Mouse (Mus musculus): ENCODE results near the gene Neb. TPM values are rescaled to one million over a fixed set of nuclear protein-coding genes. Genes with fewer than 3 reads are reported as not detected.

The Neb gene
- polyA plus RNA-seq, 1 experiment: 0.14 TPM

DNA sequence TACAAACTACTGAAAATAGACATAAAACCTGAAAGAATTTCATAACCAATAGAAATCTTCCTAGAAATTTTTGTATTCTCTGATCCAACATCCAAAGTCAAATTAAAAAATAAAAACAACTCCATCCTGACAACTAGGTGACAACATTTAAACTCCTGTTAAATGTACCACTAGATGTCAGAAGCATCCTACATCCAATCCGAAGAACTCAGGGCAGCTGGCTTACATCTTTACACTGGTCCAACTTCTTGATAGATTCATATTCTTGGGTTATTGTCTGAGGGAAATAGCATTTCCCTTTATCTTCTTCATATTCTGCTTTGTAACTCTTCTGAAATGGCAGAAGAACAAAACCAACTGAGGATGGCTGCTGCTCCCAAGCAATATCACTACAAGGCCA is 74.9 kb downstream of the Neb start:
- H3K27me3 ChIP-seq (ENCODE audit: control insufficient read depth, insufficient read depth, insufficient read length): no peaks in the 10 kb centered on the region
- no peak for TF ChIP-seq CTCF (IDR thresholded peaks at IDR 0.05; ENCODE audit: control insufficient read depth, insufficient read depth, insufficient read length)
- no peak for TF ChIP-seq FOSL1 (IDR thresholded peaks at IDR 0.05; ENCODE audit: insufficient read depth, low read length, poor library complexity, severe bottlenecking)
- no peak for TF ChIP-seq CEBPB (IDR thresholded peaks at IDR 0.05; ENCODE audit: low read depth)
- no peak for TF ChIP-seq MYOG (IDR thresholded peaks at IDR 0.05; ENCODE audit: control insufficient read depth, extremely low read depth, insufficient read length)
- TF ChIP-seq MYOD1 (IDR thresholded peaks at IDR 0.05; ENCODE audit: control insufficient read depth, insufficient read length, low read depth): no peak
- no peak for TF ChIP-seq USF1 (IDR thresholded peaks at IDR 0.05; ENCODE audit: low read depth)
- TF ChIP-seq MAX (IDR thresholded peaks at IDR 0.05): no peak
- H3ac ChIP-seq (ENCODE audit: control insufficient read depth, insufficient read length, low read depth): no peak overlapping the region
- no peaks in the 10 kb centered on the region for H3K79me2 ChIP-seq (ENCODE audit: control insufficient read depth, insufficient read depth)
- no peaks in the 10 kb centered on the region for H3K36me3 ChIP-seq (ENCODE audit: control insufficient read depth, insufficient read depth)
- H3K79me3 ChIP-seq (ENCODE audit: low read depth): no peaks in the 10 kb centered on the region
- H3K4me3 ChIP-seq (ENCODE audit: insufficient read depth, poor library complexity, severe bottlenecking): no peak overlapping the region

DNA sequence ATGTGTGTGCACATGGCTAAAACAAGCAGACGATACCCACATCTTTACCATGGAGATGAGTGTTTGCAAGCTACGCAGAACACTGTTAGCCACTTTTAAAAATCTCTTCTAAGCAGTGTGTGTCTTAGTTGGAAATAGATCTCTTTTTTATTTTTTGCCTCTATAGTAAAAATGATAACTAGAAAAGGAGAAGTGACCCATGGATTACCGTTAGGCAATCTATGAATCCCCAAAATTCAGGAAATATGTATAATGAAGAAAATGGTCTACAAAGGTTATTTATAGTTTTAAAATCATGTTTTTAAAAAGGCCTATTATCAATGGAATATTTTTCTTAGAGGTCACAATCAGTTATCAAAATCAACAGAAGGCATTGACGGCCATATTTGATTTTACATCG is 80.3 kb downstream of the Neb start:
- H3K36me3 ChIP-seq (ENCODE audit: control insufficient read depth, insufficient read depth): no peaks in the 10 kb centered on the region
- H3K79me2 ChIP-seq (ENCODE audit: control insufficient read depth, insufficient read depth): no peaks in the 10 kb centered on the region
- TF ChIP-seq CEBPB (IDR thresholded peaks at IDR 0.05; ENCODE audit: low read depth) (no peak), CTCF (IDR thresholded peaks at IDR 0.05; ENCODE audit: control insufficient read depth, insufficient read depth, insufficient read length) (no peak), USF1 (IDR thresholded peaks at IDR 0.05; ENCODE audit: low read depth) (no peak), MYOD1 (IDR thresholded peaks at IDR 0.05; ENCODE audit: control insufficient read depth, insufficient read length, low read depth) (no peak), MYOG (IDR thresholded peaks at IDR 0.05; ENCODE audit: control insufficient read depth, extremely low read depth, insufficient read length) (no peak), MAX (IDR thresholded peaks at IDR 0.05) (no peak), FOSL1 (IDR thresholded peaks at IDR 0.05; ENCODE audit: insufficient read depth, low read length, poor library complexity, severe bottlenecking) (no peak)
- no peaks in the 10 kb centered on the region for H3K27me3 ChIP-seq (ENCODE audit: control insufficient read depth, insufficient read depth, insufficient read length)
- H3K79me3 ChIP-seq (ENCODE audit: low read depth): no peaks in the 10 kb centered on the region
- H3K4me3 ChIP-seq (ENCODE audit: insufficient read depth, poor library complexity, severe bottlenecking): no peak overlapping the region
- H3ac ChIP-seq (ENCODE audit: control insufficient read depth, insufficient read length, low read depth): no peak overlapping the region

DNA sequence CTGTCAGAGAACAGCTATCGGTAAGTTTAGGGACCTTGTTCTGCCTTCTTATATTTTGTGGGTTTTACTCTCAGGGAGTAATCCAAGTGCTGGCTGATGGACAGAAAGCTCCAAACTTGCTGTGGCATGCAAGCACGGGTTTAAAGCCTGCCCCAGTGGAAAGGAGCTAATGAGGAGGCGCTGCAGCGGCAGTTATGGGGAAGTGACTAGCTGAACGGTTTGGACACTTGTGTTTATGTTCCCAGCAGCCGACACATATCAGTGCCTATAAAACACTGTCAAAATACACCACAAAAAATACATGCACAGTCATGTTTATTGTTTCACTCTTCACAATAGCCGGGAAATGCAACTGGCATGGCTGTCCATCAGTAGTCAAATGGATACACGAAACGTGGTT is 81.5 kb downstream of the Neb start:
- Histone ChIP-seq H3K36me3 (ENCODE audit: control insufficient read depth, insufficient read depth) (no peaks in the 10 kb centered on the region), H3K79me2 (ENCODE audit: control insufficient read depth, insufficient read depth) (no peaks in the 10 kb centered on the region), H3K79me3 (ENCODE audit: low read depth) (no peaks in the 10 kb centered on the region), H3ac (ENCODE audit: control insufficient read depth, insufficient read length, low read depth) (no peak overlapping the region), H3K4me3 (ENCODE audit: insufficient read depth, poor library complexity, severe bottlenecking) (no peak overlapping the region), H3K27me3 (ENCODE audit: control insufficient read depth, insufficient read depth, insufficient read length) (no peaks in the 10 kb centered on the region)
- no peak for TF ChIP-seq MYOD1 (IDR thresholded peaks at IDR 0.05; ENCODE audit: control insufficient read depth, insufficient read length, low read depth)
- TF ChIP-seq USF1 (IDR thresholded peaks at IDR 0.05; ENCODE audit: low read depth): no peak
- TF ChIP-seq MYOG (IDR thresholded peaks at IDR 0.05; ENCODE audit: control insufficient read depth, extremely low read depth, insufficient read length): no peak
- TF ChIP-seq CTCF (IDR thresholded peaks at IDR 0.05; ENCODE audit: control insufficient read depth, insufficient read depth, insufficient read length): no peak
- no peak for TF ChIP-seq CEBPB (IDR thresholded peaks at IDR 0.05; ENCODE audit: low read depth)
- no peak for TF ChIP-seq MAX (IDR thresholded peaks at IDR 0.05)
- TF ChIP-seq FOSL1 (IDR thresholded peaks at IDR 0.05; ENCODE audit: insufficient read depth, low read length, poor library complexity, severe bottlenecking): no peak

DNA sequence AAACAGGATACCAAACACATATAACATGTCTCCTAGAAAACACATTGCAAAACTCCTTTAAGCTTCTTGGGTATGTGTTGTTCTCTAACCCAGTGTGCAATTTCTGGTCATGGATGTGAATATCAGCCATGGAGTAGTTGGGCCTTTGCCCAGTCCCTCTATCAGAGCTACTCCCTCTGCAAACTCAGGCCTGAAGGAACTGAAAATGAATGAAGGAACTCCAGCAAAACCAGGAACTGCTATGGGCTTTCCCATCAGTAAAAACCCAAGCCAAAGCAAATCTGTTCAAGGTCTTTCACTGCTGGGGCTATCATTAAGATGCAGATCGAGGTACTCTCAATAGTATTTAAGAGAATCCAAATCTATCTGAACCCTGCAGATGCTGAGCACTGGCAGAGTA is 90.8 kb downstream of the Neb start:
- Histone ChIP-seq H3K79me3 (ENCODE audit: low read depth) (no peaks in the 10 kb centered on the region), H3ac (ENCODE audit: control insufficient read depth, insufficient read length, low read depth) (no peak overlapping the region), H3K4me3 (ENCODE audit: insufficient read depth, poor library complexity, severe bottlenecking) (no peak overlapping the region), H3K36me3 (ENCODE audit: control insufficient read depth, insufficient read depth) (no peaks in the 10 kb centered on the region), H3K27me3 (ENCODE audit: control insufficient read depth, insufficient read depth, insufficient read length) (no peaks in the 10 kb centered on the region), H3K79me2 (ENCODE audit: control insufficient read depth, insufficient read depth) (no peaks in the 10 kb centered on the region)
- no peak for TF ChIP-seq MYOD1 (IDR thresholded peaks at IDR 0.05; ENCODE audit: control insufficient read depth, insufficient read length, low read depth)
- TF ChIP-seq MYOG (IDR thresholded peaks at IDR 0.05; ENCODE audit: control insufficient read depth, extremely low read depth, insufficient read length): no peak
- no peak for TF ChIP-seq CEBPB (IDR thresholded peaks at IDR 0.05; ENCODE audit: low read depth)
- TF ChIP-seq USF1 (IDR thresholded peaks at IDR 0.05; ENCODE audit: low read depth): no peak
- TF ChIP-seq CTCF (IDR thresholded peaks at IDR 0.05; ENCODE audit: control insufficient read depth, insufficient read depth, insufficient read length): no peak
- no peak for TF ChIP-seq MAX (IDR thresholded peaks at IDR 0.05)
- TF ChIP-seq FOSL1 (IDR thresholded peaks at IDR 0.05; ENCODE audit: insufficient read depth, low read length, poor library complexity, severe bottlenecking): no peak

DNA sequence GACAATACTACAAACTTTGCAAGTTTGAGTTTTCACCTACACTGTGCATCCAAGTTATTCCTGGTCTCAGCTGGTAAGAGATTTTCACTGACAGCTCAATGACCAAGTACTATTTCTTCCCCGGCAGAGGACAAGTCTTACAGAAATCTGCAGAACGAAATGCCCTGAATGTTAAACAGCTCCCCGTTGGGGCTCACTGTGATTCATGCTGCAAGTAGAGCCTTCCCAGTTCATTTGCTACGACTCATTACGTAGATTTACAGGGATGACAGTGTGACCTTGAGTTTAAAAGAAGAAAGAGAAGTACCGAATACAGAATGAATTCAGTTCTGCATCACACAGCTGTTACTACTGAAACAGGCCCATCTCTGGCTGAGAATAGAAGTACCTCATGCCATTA is 91.9 kb downstream of the Neb start:
- TF ChIP-seq USF1 (IDR thresholded peaks at IDR 0.05; ENCODE audit: low read depth) (no peak), FOSL1 (IDR thresholded peaks at IDR 0.05; ENCODE audit: insufficient read depth, low read length, poor library complexity, severe bottlenecking) (no peak), MYOD1 (IDR thresholded peaks at IDR 0.05; ENCODE audit: control insufficient read depth, insufficient read length, low read depth) (no peak), MYOG (IDR thresholded peaks at IDR 0.05; ENCODE audit: control insufficient read depth, extremely low read depth, insufficient read length) (no peak), MAX (IDR thresholded peaks at IDR 0.05) (no peak), CTCF (IDR thresholded peaks at IDR 0.05; ENCODE audit: control insufficient read depth, insufficient read depth, insufficient read length) (no peak), CEBPB (IDR thresholded peaks at IDR 0.05; ENCODE audit: low read depth) (no peak)

DNA sequence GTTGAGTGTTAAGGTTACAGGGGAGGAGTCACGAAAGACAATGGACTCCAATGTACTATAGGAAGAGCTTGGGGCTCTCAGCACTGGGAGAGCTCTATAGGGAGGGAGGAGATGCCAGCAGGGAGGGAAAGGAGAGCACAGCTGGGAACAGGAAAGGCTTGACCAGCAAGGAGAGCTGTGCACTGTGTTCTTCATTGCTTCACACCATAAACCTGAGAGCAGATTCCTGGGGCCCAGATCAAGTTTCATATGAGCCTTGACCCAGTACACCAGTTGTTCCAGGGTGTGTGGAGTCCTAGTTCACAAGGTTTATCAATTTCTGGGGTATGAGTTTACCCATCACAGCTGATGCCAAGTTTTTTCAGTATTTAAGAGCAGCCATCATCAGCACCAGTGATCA is 106.1 kb downstream of the Neb start:
- Histone ChIP-seq H3K79me2 (ENCODE audit: control insufficient read depth, insufficient read depth) (no peaks in the 10 kb centered on the region), H3ac (ENCODE audit: control insufficient read depth, insufficient read length, low read depth) (no peak overlapping the region), H3K27me3 (ENCODE audit: control insufficient read depth, insufficient read depth, insufficient read length) (no peaks in the 10 kb centered on the region), H3K4me3 (ENCODE audit: insufficient read depth, poor library complexity, severe bottlenecking) (no peak overlapping the region), H3K36me3 (ENCODE audit: control insufficient read depth, insufficient read depth) (no peaks in the 10 kb centered on the region), H3K79me3 (ENCODE audit: low read depth) (no peaks in the 10 kb centered on the region)
- TF ChIP-seq CEBPB (IDR thresholded peaks at IDR 0.05; ENCODE audit: low read depth): no peak
- no peak for TF ChIP-seq MYOD1 (IDR thresholded peaks at IDR 0.05; ENCODE audit: control insufficient read depth, insufficient read length, low read depth)
- TF ChIP-seq MAX (IDR thresholded peaks at IDR 0.05): no peak
- no peak for TF ChIP-seq FOSL1 (IDR thresholded peaks at IDR 0.05; ENCODE audit: insufficient read depth, low read length, poor library complexity, severe bottlenecking)
- no peak for TF ChIP-seq MYOG (IDR thresholded peaks at IDR 0.05; ENCODE audit: control insufficient read depth, extremely low read depth, insufficient read length)
- TF ChIP-seq CTCF (IDR thresholded peaks at IDR 0.05; ENCODE audit: control insufficient read depth, insufficient read depth, insufficient read length): no peak
- no peak for TF ChIP-seq USF1 (IDR thresholded peaks at IDR 0.05; ENCODE audit: low read depth)

More for the DNA sequence above, 91.9 kb downstream of the Neb start:
- H3K27me3 ChIP-seq (ENCODE audit: control insufficient read depth, insufficient read depth, insufficient read length): no peaks in the 10 kb centered on the region
- no peaks in the 10 kb centered on the region for H3K79me2 ChIP-seq (ENCODE audit: control insufficient read depth, insufficient read depth)
- no peak overlapping the region for H3ac ChIP-seq (ENCODE audit: control insufficient read depth, insufficient read length, low read depth)
- no peaks in the 10 kb centered on the region for H3K79me3 ChIP-seq (ENCODE audit: low read depth)
- no peak overlapping the region for H3K4me3 ChIP-seq (ENCODE audit: insufficient read depth, poor library complexity, severe bottlenecking)
- no peaks in the 10 kb centered on the region for H3K36me3 ChIP-seq (ENCODE audit: control insufficient read depth, insufficient read depth)
